Mouse (Mus musculus) fibroblast of lung, adult 2 months (primary cell): ENCODE data around the gene Fsip1.

Experiments used
- DNase-seq: peaks from one replicate; pipeline ENCODE4 v3.0.0-alpha.2; 2011; ENCODE audit warnings: low read depth

Fsip1 gene

GRCm38 (mm10) chr2:118124437-118124836 lies 132.3 kb downstream of the Fsip1 start:
- no peak for DNase-seq

DNA sequence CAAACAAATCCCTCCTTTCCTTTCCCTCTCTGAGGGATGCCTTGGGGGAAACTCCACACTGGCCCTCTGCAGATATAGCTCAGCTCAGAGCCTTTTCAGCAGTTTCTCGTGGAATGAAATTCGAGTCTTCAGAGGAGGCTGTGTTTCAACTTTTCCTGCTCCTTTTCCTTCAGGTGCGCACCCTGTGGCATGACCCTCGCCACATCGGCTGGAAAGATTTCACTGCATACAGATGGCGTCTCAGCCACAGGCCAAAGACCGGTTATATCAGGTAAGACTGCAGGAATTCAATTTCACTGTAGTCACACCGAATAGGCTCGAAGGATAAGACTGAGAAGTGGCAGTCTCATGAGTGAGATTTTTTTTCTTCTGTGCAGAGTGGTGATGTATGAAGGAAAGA lies 133.0 kb downstream of the Fsip1 start:
- DNase-seq = no peak

- DNase-seq = no peak
Observed at GRCm38 (mm10) chr2:118122291-118122690, 134.5 kb downstream of the Fsip1 start.

- DNase-seq = no peak
Observed at GRCm38 (mm10) chr2:118120751-118121150, 136.0 kb downstream of the Fsip1 start.

GRCm38 (mm10) chr2:118120095-118120494 lies 136.7 kb downstream of the Fsip1 start:
- no peak for DNase-seq

GRCm38 (mm10) chr2:118119684-118120083 lies 137.1 kb downstream of the Fsip1 start:
- no peak for DNase-seq

GRCm38 (mm10) chr2:118118515-118118914 lies 138.3 kb downstream of the Fsip1 start:
- no peak for DNase-seq

DNA sequence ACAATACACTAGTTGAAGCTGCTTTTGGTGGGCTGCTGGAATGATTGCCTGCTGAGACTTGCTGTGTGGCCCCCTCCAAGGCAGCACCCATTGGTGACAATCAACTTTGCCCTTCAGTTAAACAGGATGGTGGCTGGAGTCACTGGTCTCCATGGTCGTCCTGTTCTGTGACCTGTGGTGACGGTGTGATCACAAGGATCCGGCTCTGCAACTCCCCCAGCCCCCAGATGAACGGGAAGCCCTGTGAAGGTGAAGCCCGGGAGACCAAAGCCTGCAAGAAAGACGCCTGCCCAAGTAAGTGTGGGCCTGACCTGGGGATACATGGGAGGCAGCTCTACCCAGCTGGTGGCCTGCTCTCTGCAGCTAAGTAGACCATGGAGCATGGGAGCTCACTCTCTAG lies 138.7 kb downstream of the Fsip1 start:
- DNase-seq = no peak

DNA sequence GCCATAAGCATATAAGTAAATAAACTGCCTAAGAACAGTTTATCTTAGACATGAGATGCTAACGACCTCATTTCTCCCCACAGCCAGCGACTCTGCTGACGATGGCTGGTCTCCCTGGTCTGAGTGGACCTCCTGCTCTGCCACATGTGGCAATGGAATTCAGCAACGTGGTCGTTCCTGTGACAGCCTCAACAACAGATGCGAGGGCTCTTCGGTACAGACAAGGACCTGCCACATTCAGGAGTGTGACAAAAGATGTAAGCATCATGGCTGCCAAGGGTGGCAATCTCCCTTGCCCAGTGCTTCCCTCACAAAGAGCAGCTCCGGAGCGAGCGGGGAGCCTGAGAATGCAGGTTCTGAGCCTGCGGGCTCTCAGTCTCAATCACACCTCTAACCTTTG lies 139.4 kb downstream of the Fsip1 start:
- DNase-seq = no peak

DNA sequence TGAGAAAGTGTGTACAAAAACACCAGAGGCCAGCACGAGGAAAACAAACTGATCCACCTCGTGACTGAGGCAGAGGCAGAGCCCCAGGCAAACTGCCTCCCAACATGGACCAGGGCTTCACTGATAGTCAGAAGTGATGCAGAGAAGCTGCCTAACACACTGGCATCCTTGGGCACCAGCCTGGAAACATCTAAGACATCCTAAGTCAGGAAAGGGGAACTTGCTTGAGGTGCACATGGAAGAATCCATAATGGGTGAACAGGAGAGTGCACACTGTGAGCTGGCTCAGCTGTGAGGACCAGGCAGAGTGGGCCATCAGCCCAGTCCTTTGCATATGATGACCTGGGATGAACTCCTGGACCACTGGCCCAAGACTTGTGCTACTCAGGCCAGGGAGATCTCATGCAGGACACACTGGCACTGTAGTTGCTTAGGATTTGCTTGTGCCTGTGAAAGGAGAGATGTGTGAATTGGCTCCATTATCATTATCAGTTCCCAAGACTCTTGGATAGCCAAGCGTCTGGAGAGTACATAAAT lies 139.9 kb downstream of the Fsip1 start:
- no peak for DNase-seq

GRCm38 (mm10) chr2:118116180-118116579 lies 140.6 kb downstream of the Fsip1 start:
- no peak for DNase-seq

GRCm38 (mm10) chr2:118115647-118116046 lies 141.1 kb downstream of the Fsip1 start:
- DNase-seq = no peak

DNA sequence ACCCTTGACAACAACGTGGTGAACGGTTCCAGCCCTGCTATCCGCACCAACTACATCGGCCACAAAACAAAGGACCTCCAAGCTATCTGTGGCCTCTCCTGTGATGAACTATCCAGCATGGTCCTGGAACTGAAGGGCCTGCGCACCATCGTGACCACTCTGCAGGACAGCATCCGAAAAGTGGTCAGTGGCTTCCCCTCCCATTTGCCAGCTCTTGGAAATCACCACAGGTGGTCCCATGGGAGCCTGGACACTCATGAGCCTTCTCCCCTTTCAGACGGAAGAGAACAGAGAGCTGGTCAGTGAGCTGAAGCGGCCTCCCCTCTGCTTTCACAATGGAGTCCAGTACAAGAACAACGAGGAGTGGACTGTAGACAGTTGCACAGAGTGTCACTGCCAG lies 142.1 kb downstream of the Fsip1 start:
- no peak for DNase-seq

- DNase-seq = no peak
Observed at GRCm38 (mm10) chr2:118113808-118114524, 142.8 kb downstream of the Fsip1 start.

- DNase-seq = no peak
Observed at GRCm38 (mm10) chr2:118112846-118113479, 143.8 kb downstream of the Fsip1 start.

DNA sequence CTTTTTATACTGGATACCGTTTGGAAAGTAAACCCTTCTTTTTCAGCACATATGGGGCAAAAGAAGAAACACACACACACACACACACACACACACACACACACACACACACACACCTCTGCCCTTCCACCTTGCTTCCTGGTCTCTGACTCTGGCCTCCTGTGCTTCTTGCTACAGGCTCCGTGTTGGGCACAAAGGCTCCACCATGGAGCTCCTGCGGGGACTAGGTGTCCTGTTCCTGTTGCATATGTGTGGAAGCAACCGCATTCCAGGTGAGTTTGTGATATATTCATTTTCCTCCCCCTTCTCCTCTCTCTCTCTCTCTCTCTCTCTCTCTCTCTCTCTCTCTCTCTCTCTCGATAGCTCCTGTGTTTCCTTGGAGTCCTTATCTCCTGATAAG lies 144.3 kb downstream of the Fsip1 start:
- no peak for DNase-seq

DNA sequence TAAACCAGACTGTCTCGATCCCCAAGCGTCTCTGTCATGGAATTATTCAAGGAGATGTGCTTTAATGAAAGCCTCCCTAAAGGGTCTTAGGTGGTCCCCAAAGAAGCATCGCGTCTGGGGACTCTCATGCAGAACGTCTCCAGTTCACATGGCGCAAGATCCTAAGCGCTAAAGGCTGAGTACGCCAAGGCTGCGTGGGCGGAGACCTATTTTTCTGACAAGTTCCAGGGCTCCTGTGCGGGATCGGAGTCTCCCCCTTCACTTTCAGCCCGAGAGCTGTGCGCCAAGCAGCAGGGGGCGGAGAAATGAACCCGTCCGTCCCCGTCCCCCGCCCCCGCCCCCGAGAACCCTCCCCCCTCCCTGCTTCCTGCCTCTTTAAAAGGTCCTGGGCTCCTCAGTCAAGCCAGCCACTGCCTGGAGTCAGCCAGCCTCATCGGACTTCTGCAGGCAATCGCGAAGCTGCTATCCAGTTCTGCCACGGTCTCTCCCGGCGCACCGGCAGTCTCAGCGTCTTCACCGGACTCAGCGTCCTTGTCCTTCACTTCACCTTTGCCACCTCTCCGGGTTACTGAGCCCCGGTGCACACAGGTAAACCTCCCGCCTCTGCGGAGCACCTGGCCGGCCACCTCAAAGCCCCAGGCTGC lies 145.2 kb downstream of the Fsip1 start, which contains the start of gene Thbs1:
Gene Thbs1 (plus strand): TSS at position 389 of the 644 bp plus-strand sequence.
- DNase-seq = peak; percentile 81

- DNase-seq = peak; percentile 87
Observed at GRCm38 (mm10) chr2:118111116-118111487, 145.7 kb downstream of the Fsip1 start.

DNA sequence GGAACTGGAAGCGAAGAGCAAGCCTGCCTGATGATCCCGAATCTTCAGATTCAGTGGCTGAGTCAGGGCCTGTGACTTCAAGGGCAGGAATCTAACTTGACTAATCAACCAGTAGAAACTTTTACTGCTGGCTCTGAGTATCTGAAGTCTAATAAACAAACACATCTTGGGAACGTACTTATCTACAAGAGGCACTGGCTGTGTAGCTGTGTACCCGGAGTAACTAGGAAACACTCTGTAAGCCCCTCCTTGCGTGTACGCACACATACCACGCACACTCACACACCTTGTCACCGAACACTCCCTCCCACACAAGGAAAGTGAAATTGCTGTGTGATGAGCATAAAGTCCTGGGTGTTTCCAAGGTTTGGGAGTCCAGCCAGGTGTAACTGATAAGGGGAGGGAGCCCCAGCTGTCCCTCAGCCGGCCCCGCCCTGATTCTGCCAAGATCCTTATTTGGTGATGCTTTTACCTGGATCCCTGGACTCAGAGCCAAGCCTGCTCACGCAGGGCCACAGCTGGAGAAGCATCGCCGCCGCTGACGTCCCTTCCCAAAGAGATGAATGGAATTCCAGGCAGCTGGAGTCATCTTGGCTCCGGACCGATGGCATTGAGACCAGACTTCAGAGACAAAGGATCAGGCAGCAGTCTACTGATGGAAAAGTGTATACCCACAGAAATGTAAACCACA lies 146.4 kb downstream of the Fsip1 start:
- DNase-seq = peak; percentile 72

DNA sequence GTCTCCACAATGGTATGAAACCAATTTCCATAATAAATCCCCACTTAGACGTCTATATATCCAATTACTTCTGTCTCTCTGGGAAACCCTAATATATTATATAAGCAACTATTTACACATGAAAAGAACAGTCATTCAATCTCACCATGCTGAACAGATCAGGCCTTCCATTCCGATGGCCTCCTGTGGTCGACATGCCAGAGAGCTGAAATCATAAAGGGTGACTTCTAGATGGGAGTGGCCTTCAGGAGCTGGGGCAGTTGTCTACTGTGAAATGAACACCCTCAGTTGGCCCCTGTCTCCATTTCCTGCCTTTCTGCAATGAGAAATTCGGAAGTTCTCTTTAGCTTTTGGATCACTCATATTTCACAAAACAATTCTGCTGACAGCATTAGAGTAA lies 154.6 kb downstream of the Fsip1 start:
- DNase-seq = no peak

- no peak for DNase-seq
Observed at GRCm38 (mm10) chr2:118099104-118099503, 157.7 kb downstream of the Fsip1 start.

- no peak for DNase-seq
Observed at GRCm38 (mm10) chr2:118091226-118091625, 165.5 kb downstream of the Fsip1 start.
